Mouse (Mus musculus) heart, embryonic 15.5 days (tissue): ENCODE measurements around the gene Greb1. TPM values are rescaled to one million over a fixed set of nuclear protein-coding genes. Genes with fewer than 3 reads are reported as not detected.

Experiments used
- ATAC-seq: fragments of 200-750 bp; cut with Nextera tagmentation; replicated peaks from 2 replicates; pipeline ENCODE4 v1.8.0; 2017; ENCODE audit warnings: low read depth, moderate TSS enrichment; ENCODE audit not compliant: insufficient number of reproducible peaks, insufficient read depth, low FRiP score
- H3K27ac ChIP-seq: fragments of 300-500 bp; sonication (generic); 2 replicates; pipeline ENCODE4 v1.5.1; 2015; ENCODE audit warnings: mild to moderate bottlenecking, inconsistent platforms
- H3K27me3 ChIP-seq: fragments of 300-500 bp; sonication (generic); 2 replicates; pipeline ENCODE4 v1.6.1; 2015; ENCODE audit warnings: inconsistent platforms
- H3K36me3 ChIP-seq: fragments of 300-500 bp; sonication (generic); 2 replicates; pipeline ENCODE4 v1.6.1; 2015; ENCODE audit warnings: mild to moderate bottlenecking, inconsistent platforms
- H3K4me1 ChIP-seq: fragments of 300-500 bp; sonication (generic); replicated peaks from 2 replicates; pipeline ENCODE4 v1.6.1; 2015; ENCODE audit warnings: inconsistent platforms
- H3K4me2 ChIP-seq: fragments of 300-500 bp; sonication (generic); 2 replicates; pipeline ENCODE4 v1.6.1; 2015; ENCODE audit warnings: inconsistent platforms, mild to moderate bottlenecking, moderate library complexity
- H3K4me3 ChIP-seq: fragments of 300-500 bp; sonication (generic); 2 replicates; pipeline ENCODE4 v1.5.1; 2015; ENCODE audit warnings: mild to moderate bottlenecking, inconsistent platforms
- H3K9ac ChIP-seq: fragments of 300-500 bp; sonication (generic); 2 replicates; pipeline ENCODE4 v1.6.1; 2015; ENCODE audit warnings: mild to moderate bottlenecking, inconsistent platforms
- H3K9me3 ChIP-seq: fragments of 300-500 bp; sonication (generic); replicated peaks from 2 replicates; pipeline ENCODE4 v1.6.1; 2016; ENCODE audit warnings: inconsistent platforms
- WGBS: fragments of 180-500 bp; shearing (Covaris S2); methylation state at CpG from one replicate; pipeline ENCODE4 v1.1.7; 2015; ENCODE audit warnings: mixed read lengths; 5-methylcytosine and 5-hydroxymethylcytosine counted together
- polyA plus RNA-seq: library from polyadenylated mRNA; unstranded; fragments of >200 nt; fragmentation: Nextera tagmentation; extraction: Ambion mirVana; gene quantifications from 2 replicates; pipeline ENCODE4 v1.2.1, GENCODE M21; 2015

Gene Greb1
- polyA plus RNA-seq, 1 experiment from 2014 or later = 0.24 TPM

DNA sequence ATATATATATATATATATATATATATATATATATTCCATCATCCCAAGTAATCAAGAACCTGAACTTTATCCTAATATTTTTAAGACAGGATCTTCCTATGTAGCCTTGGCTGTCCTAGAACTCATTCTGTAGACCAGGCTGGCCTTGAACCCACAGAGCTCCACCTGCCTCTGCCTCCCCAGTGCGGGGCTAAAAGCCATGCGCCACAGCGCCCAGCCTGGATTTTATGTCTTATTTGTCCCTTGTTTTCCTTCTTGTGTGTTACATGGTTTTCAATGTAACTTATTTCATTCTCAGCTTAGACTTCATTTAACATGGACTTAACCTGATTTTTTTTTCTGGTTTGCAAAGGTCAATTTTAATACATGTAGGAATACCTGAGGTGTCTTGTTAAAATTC, 39.2 kb downstream of the Greb1 start:
- H3K4me1 ChIP-seq = peaks cover 4% of the 10 kb centered on the region
- no peak overlapping the region for H3K27ac ChIP-seq
- H3K4me3 ChIP-seq = no peak overlapping the region
- no peaks in the 10 kb centered on the region for H3K27me3 ChIP-seq
- H3K9ac ChIP-seq = no peak overlapping the region
- no peak overlapping the region for H3K4me2 ChIP-seq
- H3K36me3 ChIP-seq = no peaks in the 10 kb centered on the region
- WGBS = 97% methylated on average over 3 of the region's 3 CpGs
- H3K9me3 ChIP-seq = no peaks in the 10 kb centered on the region
- no peak for ATAC-seq

DNA sequence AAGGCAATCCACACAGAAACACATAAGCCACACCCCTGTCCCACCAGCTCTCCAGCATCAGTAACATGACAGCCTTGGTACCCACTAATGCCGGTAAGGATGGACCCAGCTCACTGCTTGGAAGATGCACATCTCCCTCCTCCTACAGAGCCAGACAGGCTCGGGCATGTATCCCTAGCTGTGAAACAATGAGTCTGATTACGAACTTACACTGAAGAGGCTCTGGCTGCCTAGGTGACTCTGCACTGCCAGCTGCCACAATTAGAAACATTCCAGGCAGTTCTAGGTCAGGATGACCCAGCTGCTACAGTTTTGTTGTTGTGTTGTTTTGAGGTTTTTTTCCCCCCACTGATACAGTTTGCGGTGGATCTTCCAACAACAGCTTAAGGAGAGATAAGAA, 40.4 kb downstream of the Greb1 start:
- H3K4me3 ChIP-seq = no peak overlapping the region
- no peak overlapping the region for H3K27ac ChIP-seq
- peaks cover 4% of the 10 kb centered on the region for H3K4me1 ChIP-seq
- H3K36me3 ChIP-seq = no peaks in the 10 kb centered on the region
- H3K9ac ChIP-seq = no peak overlapping the region
- no peaks in the 10 kb centered on the region for H3K9me3 ChIP-seq
- WGBS = 31% methylated on average over 4 of the region's 4 CpGs
- no peaks in the 10 kb centered on the region for H3K27me3 ChIP-seq
- H3K4me2 ChIP-seq = no peak overlapping the region
- ATAC-seq = no peak

DNA sequence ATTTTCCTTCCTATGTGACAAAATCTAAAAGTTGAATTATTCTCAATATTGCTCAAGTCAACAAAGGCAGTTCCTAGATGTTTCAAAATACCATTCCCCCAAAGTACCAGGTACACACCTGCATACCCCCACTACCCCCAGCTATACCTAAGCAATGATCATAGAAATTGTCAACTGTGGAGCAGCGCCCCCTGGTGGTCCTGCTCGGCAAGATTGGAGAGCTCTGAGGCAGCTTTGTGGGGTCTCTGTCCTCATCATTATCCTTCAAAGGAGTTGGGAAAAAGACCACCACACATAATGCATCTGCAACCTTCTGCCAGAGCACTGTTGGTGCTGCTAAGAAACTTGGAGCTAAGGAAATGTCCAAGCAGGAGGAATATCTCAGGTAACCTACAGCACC, 46.4 kb downstream of the Greb1 start:
- WGBS = 0% methylated on average over 2 of the region's 2 CpGs
- H3K9me3 ChIP-seq = no peaks in the 10 kb centered on the region
- H3K27me3 ChIP-seq = no peaks in the 10 kb centered on the region
- no peak overlapping the region for H3K4me3 ChIP-seq
- H3K9ac ChIP-seq = no peak overlapping the region
- no peaks in the 10 kb centered on the region for H3K36me3 ChIP-seq
- no peak overlapping the region for H3K4me2 ChIP-seq
- no peak overlapping the region for H3K27ac ChIP-seq
- no peak for ATAC-seq
- peaks cover 3% of the 10 kb centered on the region; the same call in 1 of the 2 replicates for H3K4me1 ChIP-seq

DNA sequence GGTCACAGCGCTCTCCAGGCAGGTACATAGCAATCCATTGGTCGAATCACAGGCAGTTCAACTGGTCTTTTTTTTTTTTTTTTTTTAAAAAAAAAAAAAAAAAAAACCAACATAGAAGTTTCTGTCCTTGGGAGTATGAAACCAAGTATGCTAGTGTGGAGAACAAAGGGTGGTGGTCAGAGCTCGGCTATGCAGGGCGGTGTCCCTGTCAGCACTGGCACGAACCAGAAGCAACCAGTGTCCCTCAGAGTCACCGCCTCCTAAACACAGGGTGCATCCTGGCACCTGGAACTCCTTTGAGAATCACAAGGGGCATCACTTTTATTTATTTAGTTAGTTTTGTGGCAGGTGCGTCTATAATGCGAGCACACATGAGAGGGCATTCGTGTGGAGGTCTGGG, 47.1 kb downstream of the Greb1 start:
- 80% methylated on average over 9 of the region's 9 CpGs for WGBS
- Histone ChIP-seq H3K36me3 (no peaks in the 10 kb centered on the region), H3K4me2 (no peak overlapping the region), H3K4me3 (no peak overlapping the region), H3K27me3 (no peaks in the 10 kb centered on the region), H3K9ac (no peak overlapping the region), H3K9me3 (no peaks in the 10 kb centered on the region), H3K4me1 (peaks cover 3% of the 10 kb centered on the region; the same call in 1 of the 2 replicates), H3K27ac (no peak overlapping the region)
- ATAC-seq = no peak

DNA sequence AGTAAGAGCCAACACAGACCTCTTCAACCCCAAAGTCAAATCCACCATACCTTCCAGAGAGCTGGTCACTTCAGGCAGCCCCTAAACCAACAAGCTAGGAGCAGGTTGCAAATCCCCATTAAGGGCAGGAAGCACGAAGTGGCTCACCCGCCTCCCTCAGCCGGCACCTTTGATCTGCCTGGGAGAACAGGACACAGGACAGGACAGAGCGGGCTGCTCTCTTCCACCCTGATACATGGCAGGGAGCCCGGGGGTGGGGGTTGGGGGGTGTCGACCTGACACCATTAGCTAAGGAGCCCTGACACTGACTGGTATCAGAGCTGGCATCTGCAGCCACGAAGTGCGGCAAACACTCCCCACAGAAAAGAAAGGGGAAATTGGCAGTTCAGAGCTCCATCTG, 47.6 kb downstream of the Greb1 start:
- no peak overlapping the region for H3K9ac ChIP-seq
- no peaks in the 10 kb centered on the region for H3K36me3 ChIP-seq
- H3K27ac ChIP-seq = no peak overlapping the region
- no peaks in the 10 kb centered on the region for H3K27me3 ChIP-seq
- WGBS = 27% methylated on average over 8 of the region's 8 CpGs
- H3K4me1 ChIP-seq = peaks cover 3% of the 10 kb centered on the region; the same call in 1 of the 2 replicates
- H3K9me3 ChIP-seq = no peaks in the 10 kb centered on the region
- no peak overlapping the region for H3K4me2 ChIP-seq
- no peak for ATAC-seq
- no peak overlapping the region for H3K4me3 ChIP-seq

DNA sequence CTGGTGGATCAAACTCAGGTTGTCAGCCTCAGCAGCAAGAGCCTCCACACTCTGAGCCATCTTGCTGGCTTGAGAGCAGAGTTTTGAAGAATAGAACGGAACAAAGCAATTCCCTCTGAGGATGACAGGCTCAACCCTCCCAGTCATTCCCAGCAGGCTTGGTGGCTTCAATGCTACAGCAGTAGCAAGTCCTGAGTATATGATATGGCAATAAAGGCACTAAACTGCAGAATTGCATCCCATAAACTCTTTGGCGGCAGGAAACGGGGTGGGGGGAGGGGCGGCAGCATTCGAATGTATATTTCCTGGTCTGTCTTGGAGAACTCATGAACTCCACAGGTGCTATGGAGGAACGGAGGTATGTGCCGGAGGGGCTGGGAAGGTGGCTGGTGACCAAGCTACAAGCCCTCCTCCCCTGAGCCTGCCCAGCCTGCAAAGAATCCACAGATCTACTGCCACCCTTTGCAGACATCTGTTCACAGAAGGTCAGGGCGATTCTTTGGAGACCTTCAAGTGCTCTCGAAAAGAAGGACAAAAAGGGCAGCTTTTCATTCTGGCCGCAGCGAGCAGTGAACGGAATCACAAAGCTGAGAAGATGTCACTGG, 48.3 kb downstream of the Greb1 start:
- Histone ChIP-seq H3K36me3 (no peaks in the 10 kb centered on the region), H3K9me3 (no peaks in the 10 kb centered on the region), H3K27me3 (no peaks in the 10 kb centered on the region), H3K9ac (no peak overlapping the region), H3K27ac (no peak overlapping the region), H3K4me2 (no peak overlapping the region), H3K4me3 (no peak overlapping the region), H3K4me1 (peaks cover 3% of the 10 kb centered on the region; the same call in 1 of the 2 replicates)
- WGBS = 77% methylated on average over 12 of the region's 12 CpGs
- no peak for ATAC-seq

DNA sequence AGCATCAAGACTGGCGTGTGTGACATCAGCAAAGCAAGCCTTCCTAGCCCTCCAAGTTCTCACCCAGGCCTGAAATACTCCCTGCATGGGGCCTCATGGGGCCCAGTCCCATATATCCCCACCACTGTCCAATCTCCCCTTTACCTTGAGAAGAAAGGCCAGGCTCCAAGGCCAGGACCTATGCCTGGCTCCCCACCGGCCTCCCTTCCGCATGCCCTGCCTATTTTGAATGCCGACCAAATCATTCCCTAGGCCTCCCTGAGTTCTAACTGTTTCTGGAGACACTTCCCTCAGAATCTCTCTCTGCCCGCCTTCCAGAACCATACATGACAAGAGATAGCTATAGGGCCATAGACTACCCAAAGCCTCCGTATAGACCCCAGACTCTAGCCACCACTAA, 49.1 kb downstream of the Greb1 start:
- Histone ChIP-seq H3K36me3 (no peaks in the 10 kb centered on the region), H3K27me3 (no peaks in the 10 kb centered on the region), H3K27ac (no peak overlapping the region), H3K4me2 (no peak overlapping the region), H3K4me1 (peaks cover 3% of the 10 kb centered on the region; the same call in 1 of the 2 replicates), H3K9me3 (no peaks in the 10 kb centered on the region), H3K9ac (no peak overlapping the region), H3K4me3 (no peak overlapping the region)
- no peak for ATAC-seq
- 89% methylated on average over 6 of the region's 6 CpGs for WGBS

DNA sequence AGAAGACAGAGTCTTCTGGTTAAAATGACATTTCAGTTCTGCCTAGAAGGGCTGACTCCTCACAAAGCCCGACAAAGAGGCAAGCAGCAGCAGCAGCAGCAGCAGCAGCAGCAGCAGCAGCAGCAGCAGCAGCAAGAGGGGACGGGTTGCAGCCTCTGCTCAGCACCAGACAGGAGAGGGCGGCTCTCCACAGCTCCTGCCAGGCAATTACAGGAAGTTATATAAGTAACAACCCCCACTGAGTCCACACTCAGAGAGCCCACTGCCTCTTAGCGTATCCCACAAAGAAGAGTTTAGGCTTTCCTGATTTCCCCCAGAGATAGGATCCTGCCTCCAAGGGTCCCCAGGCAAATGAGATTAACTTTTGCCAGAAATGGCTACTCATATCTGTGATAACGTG, 60.6 kb downstream of the Greb1 start:
- H3K9ac ChIP-seq = no peak overlapping the region
- H3K27me3 ChIP-seq = no peaks in the 10 kb centered on the region
- H3K36me3 ChIP-seq = no peaks in the 10 kb centered on the region
- 26% methylated on average over 5 of the region's 5 CpGs for WGBS
- H3K4me2 ChIP-seq = peak overlapping the region; percentile 24; the same call in 1 of the 2 replicates
- H3K27ac ChIP-seq = no peak overlapping the region
- no peak; the same call in 1 of the 2 replicates for ATAC-seq
- peaks cover 3% of the 10 kb centered on the region; the same call in 1 of the 2 replicates for H3K4me1 ChIP-seq
- H3K4me3 ChIP-seq = no peak overlapping the region
- no peaks in the 10 kb centered on the region for H3K9me3 ChIP-seq

DNA sequence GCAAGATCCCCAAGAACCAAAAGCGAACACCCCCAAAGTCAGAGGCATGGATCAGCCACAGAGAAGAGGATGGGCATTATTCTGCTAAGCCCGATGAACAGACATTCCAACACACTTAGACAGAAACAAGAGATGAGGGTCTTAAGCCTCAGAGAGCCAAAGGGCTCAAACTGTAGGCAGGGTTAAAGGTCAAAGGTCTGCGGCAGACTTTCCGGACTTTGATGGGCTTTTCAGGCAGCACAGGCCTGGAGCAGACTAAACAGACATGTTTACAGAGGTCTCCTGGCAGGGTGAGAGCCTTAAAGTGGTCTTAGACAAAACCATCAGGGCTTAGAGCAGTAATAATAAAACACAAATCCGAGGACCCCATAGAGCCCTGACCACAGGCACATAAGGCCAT, 63.4 kb downstream of the Greb1 start:
- H3K9me3 ChIP-seq = no peaks in the 10 kb centered on the region
- no peak overlapping the region for H3K4me3 ChIP-seq
- no peak overlapping the region for H3K4me2 ChIP-seq
- H3K36me3 ChIP-seq = no peaks in the 10 kb centered on the region
- no peak overlapping the region for H3K9ac ChIP-seq
- no peaks in the 10 kb centered on the region for H3K27me3 ChIP-seq
- ATAC-seq = no peak
- peaks cover 3% of the 10 kb centered on the region; the same call in 1 of the 2 replicates for H3K4me1 ChIP-seq
- H3K27ac ChIP-seq = no peak overlapping the region
- 63% methylated on average over 5 of the region's 5 CpGs for WGBS

DNA sequence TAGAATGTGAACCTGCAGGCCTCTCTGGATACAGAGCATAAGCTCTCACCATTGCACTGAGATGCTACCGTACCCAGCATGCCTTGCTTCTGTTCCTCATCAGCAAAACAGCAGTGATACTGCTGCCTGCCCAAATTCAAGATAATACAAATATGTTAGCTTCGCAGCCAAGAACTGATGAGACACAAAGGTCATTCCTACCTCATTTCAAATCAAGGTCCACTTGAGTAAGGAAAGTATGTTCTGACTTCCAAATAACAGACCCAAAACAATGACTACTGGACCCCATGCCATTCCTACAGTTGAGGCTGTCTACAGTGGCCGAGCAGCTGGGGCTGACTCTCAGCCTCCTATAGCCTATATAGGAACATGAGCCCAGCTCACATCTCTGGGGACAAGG, 66.0 kb downstream of the Greb1 start:
- H3K27me3 ChIP-seq = no peaks in the 10 kb centered on the region
- H3K9ac ChIP-seq = no peak overlapping the region
- 74% methylated on average over 3 of the region's 3 CpGs for WGBS
- H3K27ac ChIP-seq = no peak overlapping the region
- H3K4me2 ChIP-seq = no peak overlapping the region
- H3K36me3 ChIP-seq = no peaks in the 10 kb centered on the region
- H3K4me1 ChIP-seq = peaks cover 8% of the 10 kb centered on the region
- no peak for ATAC-seq
- no peaks in the 10 kb centered on the region for H3K9me3 ChIP-seq
- no peak overlapping the region for H3K4me3 ChIP-seq

DNA sequence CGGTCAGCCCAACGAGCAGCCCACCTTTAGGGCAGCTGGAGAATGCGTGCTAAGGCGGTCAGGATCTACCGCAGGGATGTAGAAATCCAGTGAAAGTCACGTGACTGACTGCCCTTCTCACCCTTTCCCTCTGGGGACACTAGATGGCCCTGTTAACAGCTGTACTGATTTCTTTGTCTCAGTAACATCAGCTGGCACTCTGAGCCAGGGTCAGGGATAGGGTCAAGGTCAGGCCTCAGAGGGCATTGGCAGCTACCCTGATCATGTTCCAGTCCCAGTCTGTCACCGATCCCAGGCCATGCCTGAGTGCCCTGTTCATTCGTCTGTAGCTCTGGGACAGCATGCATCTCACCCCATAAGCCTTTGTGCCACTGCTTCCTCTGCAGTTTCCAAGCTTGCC, 66.7 kb downstream of the Greb1 start:
- no peak overlapping the region for H3K9ac ChIP-seq
- H3K4me3 ChIP-seq = no peak overlapping the region
- 50% methylated on average over 8 of the region's 8 CpGs for WGBS
- ATAC-seq = no peak
- no peak overlapping the region for H3K4me2 ChIP-seq
- H3K36me3 ChIP-seq = no peaks in the 10 kb centered on the region
- H3K27ac ChIP-seq = no peak overlapping the region
- H3K4me1 ChIP-seq = peaks cover 8% of the 10 kb centered on the region
- no peaks in the 10 kb centered on the region for H3K9me3 ChIP-seq
- H3K27me3 ChIP-seq = no peaks in the 10 kb centered on the region

DNA sequence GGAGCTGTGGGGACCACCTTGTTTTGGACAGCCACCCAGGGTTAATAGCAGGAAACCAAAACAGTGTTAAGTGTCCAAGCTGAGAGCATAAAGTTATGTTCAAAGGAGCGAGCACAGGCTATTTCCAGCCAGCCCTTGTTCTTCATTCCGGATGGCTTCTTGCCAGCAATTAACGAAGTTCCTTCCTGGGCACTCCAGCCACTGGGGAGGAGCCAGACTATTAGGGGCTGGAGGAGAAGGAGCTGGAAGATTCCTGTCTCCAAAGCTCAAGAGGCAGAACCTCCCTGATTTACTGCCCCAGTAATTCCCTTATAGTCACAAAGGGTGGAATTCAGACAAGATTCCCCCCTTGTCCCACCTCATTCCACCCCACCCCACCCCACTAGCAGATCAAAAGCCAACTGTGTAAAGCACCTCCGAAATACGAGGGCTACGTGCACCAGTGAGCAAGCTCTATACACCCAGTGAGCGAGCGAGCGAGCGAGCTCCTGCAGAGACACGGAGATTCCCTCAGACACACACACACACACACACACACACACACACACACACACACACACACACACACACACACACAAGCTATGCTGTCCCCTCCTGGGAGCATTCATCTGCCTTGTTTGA, 69.5 kb downstream of the Greb1 start:
- H3K9me3 ChIP-seq = no peaks in the 10 kb centered on the region
- no peaks in the 10 kb centered on the region for H3K36me3 ChIP-seq
- H3K27ac ChIP-seq = peak overlapping the region; percentile 56
- 46% methylated on average over 11 of the region's 11 CpGs for WGBS
- H3K4me3 ChIP-seq = no peak overlapping the region
- peaks cover 8% of the 10 kb centered on the region for H3K4me1 ChIP-seq
- H3K4me2 ChIP-seq = no peak overlapping the region
- H3K9ac ChIP-seq = no peak overlapping the region
- no peaks in the 10 kb centered on the region for H3K27me3 ChIP-seq
- peak; percentile 64; the same call in 1 of the 2 replicates for ATAC-seq
